7 mouse cellular contexts compared by ENCODE assay signal in the genomic region with DNA sequence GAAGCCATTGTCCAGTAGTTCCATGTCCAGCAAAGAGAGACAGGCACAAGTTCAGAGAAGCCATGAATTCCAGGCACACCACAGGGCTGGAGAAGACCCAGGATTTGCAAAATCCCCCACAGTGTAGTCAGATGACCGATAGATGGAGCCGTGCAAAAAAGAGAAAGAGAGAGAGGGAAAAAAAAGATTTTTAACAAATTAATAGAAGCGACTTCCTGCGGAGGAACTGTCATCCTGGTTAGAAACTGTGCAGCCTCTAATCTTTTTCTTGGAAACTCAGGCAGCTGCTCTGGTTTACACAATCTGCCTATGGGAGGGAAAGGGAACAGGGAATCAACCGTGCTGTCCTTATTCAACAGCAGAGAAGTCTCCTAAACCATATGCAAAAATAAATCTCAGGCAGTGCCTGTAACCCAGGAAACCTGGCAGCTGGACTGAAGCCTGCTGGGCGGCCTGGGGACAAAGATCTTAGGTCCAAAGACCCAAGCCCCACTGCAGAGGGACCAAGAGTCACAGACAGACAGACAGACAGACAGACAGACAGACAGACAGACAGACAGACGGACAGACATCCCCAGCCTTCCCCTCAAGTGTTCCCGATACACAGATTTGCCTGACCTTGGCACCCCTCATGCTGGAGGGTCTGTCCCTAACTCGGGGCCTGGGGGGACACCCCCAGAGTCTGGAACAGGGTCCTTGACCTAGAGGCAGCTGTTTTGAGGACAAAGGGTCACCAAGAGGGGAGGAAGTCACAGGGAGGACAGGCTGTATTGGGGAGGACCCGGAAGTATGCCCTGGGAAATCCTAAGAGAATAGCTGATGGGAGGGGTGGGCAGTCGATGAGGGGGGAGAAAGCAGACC. TPM values are rescaled to one million over a fixed set of nuclear protein-coding genes. Genes with fewer than 3 reads are reported as not detected.
A peak's percentile ranks its signal among the peaks of the same experiment; 100 is the strongest.
DNase-seq lines count a peak whose midpoint lies in the region; ATAC-seq and TF ChIP-seq lines count a peak whose summit lies in the region.

No protein-coding gene starts in this region.

- 4% methylated on average over 11 of the region's 11 CpGs for WGBS in forebrain, embryonic 11.5 days
- WGBS in hindbrain, embryonic 16.5 days: under 1% methylated on average over 11 of the region's 11 CpGs
- 6% methylated on average over 11 of the region's 11 CpGs for WGBS in limb, embryonic 13.5 days
- WGBS in neural tube, embryonic 14.5 days: 2% methylated on average over 11 of the region's 11 CpGs

- ATAC-seq in forebrain, embryonic 11.5 days (replicated peaks; ENCODE audit: low FRiP score): peak; percentile 14; the same call in 1 of the 2 replicates
- peak; percentile 53 for ATAC-seq in hindbrain, embryonic 16.5 days
- no peak for ATAC-seq in limb, embryonic 13.5 days (ENCODE audit: low FRiP score, low read depth)
- peak; percentile 29; the same call in 1 of the 2 replicates for ATAC-seq in neural tube, embryonic 14.5 days (ENCODE audit: low read depth)

- in situ Hi-C loops in CH12.LX (cut with MboI; ENCODE audit: low pct_ligation_motif_present, low pct_unique_long_range_greater_than_20kb, low sequenced_read_pairs): no loop called here

- TF ChIP-seq POLR2A in CH12.LX (IDR thresholded peaks at IDR 0.05; ENCODE audit: low read depth, low read length): no peak

- peak overlapping the region; percentile 85 for H3K4me2 ChIP-seq in CH12.LX (ENCODE audit: insufficient read depth, low read depth, poor library complexity, severe bottlenecking)
- peak overlapping the region; percentile 27; the same call in 1 of the 2 replicates for H3K4me2 ChIP-seq in forebrain, embryonic 11.5 days (ENCODE audit: low read depth, low read length, severe bottlenecking)
- H3K4me2 ChIP-seq in hindbrain, embryonic 16.5 days (ENCODE audit: low read length): peak overlapping the region; percentile 35
- peak overlapping the region; percentile 52 for H3K4me2 ChIP-seq in limb, embryonic 13.5 days (replicated peaks)
- peak overlapping the region; percentile 19; the same call in 1 of the 2 replicates for H3K4me2 ChIP-seq in neural tube, embryonic 14.5 days (ENCODE audit: low read depth, low read length)

- peaks cover 95% of the 10 kb centered on the region for H3K27me3 ChIP-seq in CH12.LX (replicated peaks)
- H3K27me3 ChIP-seq in forebrain, embryonic 11.5 days (ENCODE audit: control insufficient read depth, insufficient read depth, low read length): peaks cover 9% of the 10 kb centered on the region
- H3K27me3 ChIP-seq in hindbrain, embryonic 16.5 days (replicated peaks; ENCODE audit: control insufficient read depth, insufficient read depth, low read length): no peaks in the 10 kb centered on the region
- peaks cover 78% of the 10 kb centered on the region for H3K27me3 ChIP-seq in limb, embryonic 13.5 days
- no peaks in the 10 kb centered on the region for H3K27me3 ChIP-seq in neural tube, embryonic 14.5 days (ENCODE audit: control insufficient read depth, insufficient read depth, low read length)

- H3K79me2 ChIP-seq in CH12.LX (replicated peaks; ENCODE audit: control insufficient read depth, extremely low read depth, insufficient read depth, poor library complexity, severe bottlenecking): no peaks in the 10 kb centered on the region

- H3K36me3 ChIP-seq in CH12.LX (replicated peaks in 1 of 2; ENCODE audit: control insufficient read depth in 1 of 2, insufficient read depth in 1 of 2, low read length in 1 of 2): no peaks in the 10 kb centered on the region
- H3K36me3 ChIP-seq in forebrain, embryonic 11.5 days (ENCODE audit: control insufficient read depth, insufficient read depth, low read length): no peaks in the 10 kb centered on the region
- H3K36me3 ChIP-seq in hindbrain, embryonic 16.5 days (ENCODE audit: control insufficient read depth, insufficient read depth, low read length): no peaks in the 10 kb centered on the region
- no peaks in the 10 kb centered on the region for H3K36me3 ChIP-seq in limb, embryonic 13.5 days
- H3K36me3 ChIP-seq in neural tube, embryonic 14.5 days (ENCODE audit: control insufficient read depth, insufficient read depth, low read length): no peaks in the 10 kb centered on the region

- TF ChIP-seq CTCF in CH12.LX (conservative IDR thresholded peaks at IDR 0.05 in 1 of 2, IDR thresholded peaks at IDR 0.05 in 1 of 2; ENCODE audit: low read depth in 2 of 2, low read length in 2 of 2): peak in 1 of 2 experiments; percentile 45; a peak in 2 of 4 replicates

- peak; percentile 7 for TF ChIP-seq RAD21 in CH12.LX (IDR thresholded peaks at IDR 0.05; ENCODE audit: low read depth, low read length)

- peak overlapping the region in 1 of 3 experiments; percentile 22 for H3K4me3 ChIP-seq in CH12.LX (replicated peaks in 1 of 3; ENCODE audit: low read depth in 2 of 3, low read length in 2 of 3, poor library complexity in 1 of 3)
- H3K4me3 ChIP-seq in forebrain, embryonic 11.5 days (ENCODE audit: low read depth, low read length): no peak overlapping the region
- H3K4me3 ChIP-seq in hindbrain, embryonic 16.5 days (ENCODE audit: low read length): no peak overlapping the region
- H3K4me3 ChIP-seq in limb, embryonic 13.5 days: peak overlapping the region; percentile 5; the same call in 1 of the 2 replicates
- no peak overlapping the region for H3K4me3 ChIP-seq in neural tube, embryonic 14.5 days (ENCODE audit: low read depth, low read length)

- H3K27ac ChIP-seq in CH12.LX (ENCODE audit: insufficient read depth, low read depth): no peak overlapping the region
- peak overlapping the region; percentile 63 for H3K27ac ChIP-seq in forebrain, embryonic 11.5 days (ENCODE audit: low read depth, low read length)
- H3K27ac ChIP-seq in hindbrain, embryonic 16.5 days (ENCODE audit: low read depth, low read length): peak overlapping the region; percentile 85
- H3K27ac ChIP-seq in limb, embryonic 13.5 days: no peak overlapping the region
- H3K27ac ChIP-seq in neural tube, embryonic 14.5 days (ENCODE audit: low read depth, low read length): peak overlapping the region; percentile 76

- H3K9me3 ChIP-seq in CH12.LX (replicated peaks; ENCODE audit: low read length): peaks cover 17% of the 10 kb centered on the region
- no peaks in the 10 kb centered on the region for H3K9me3 ChIP-seq in forebrain, embryonic 11.5 days (ENCODE audit: control insufficient read depth, low read length)
- H3K9me3 ChIP-seq in hindbrain, embryonic 16.5 days (ENCODE audit: control insufficient read depth, low read length): no peaks in the 10 kb centered on the region
- H3K9me3 ChIP-seq in limb, embryonic 13.5 days: no peaks in the 10 kb centered on the region
- H3K9me3 ChIP-seq in neural tube, embryonic 14.5 days (ENCODE audit: control insufficient read depth, low read length): no peaks in the 10 kb centered on the region

- H3K4me1 ChIP-seq in CH12.LX (ENCODE audit: control insufficient read depth in 1 of 2, insufficient read depth in 2 of 2): peaks cover 15 to 38% of the 10 kb centered on the region in 2 experiments
- peaks cover 18% of the 10 kb centered on the region for H3K4me1 ChIP-seq in forebrain, embryonic 11.5 days (replicated peaks; ENCODE audit: control insufficient read depth, insufficient read depth, low read length)
- peaks cover 54% of the 10 kb centered on the region for H3K4me1 ChIP-seq in hindbrain, embryonic 16.5 days (ENCODE audit: control insufficient read depth, insufficient read depth, low read depth, low read length)
- H3K4me1 ChIP-seq in limb, embryonic 13.5 days: peaks cover 34% of the 10 kb centered on the region
- H3K4me1 ChIP-seq in neural tube, embryonic 14.5 days (ENCODE audit: control insufficient read depth, insufficient read depth, low read length): peaks cover 35% of the 10 kb centered on the region

- H3K9ac ChIP-seq in CH12.LX (ENCODE audit: insufficient read depth, low read depth): no peak overlapping the region
- peak overlapping the region; percentile 20; the same call in 1 of the 2 replicates for H3K9ac ChIP-seq in forebrain, embryonic 11.5 days (ENCODE audit: low read length)
- H3K9ac ChIP-seq in hindbrain, embryonic 16.5 days (ENCODE audit: low read depth, low read length): peak overlapping the region; percentile 35; the same call in 1 of the 2 replicates
- no peak overlapping the region for H3K9ac ChIP-seq in limb, embryonic 13.5 days
- no peak overlapping the region for H3K9ac ChIP-seq in neural tube, embryonic 14.5 days (replicated peaks; ENCODE audit: low read depth, low read length)

- DNase-seq in CH12.LX (ENCODE audit: extremely low read depth) (no peak), ES-CJ7 (ENCODE audit: low read depth, low spot score) (peak; percentile 71)
- DNase-seq in forebrain, embryonic 11.5 days (ENCODE audit: low spot score): no peak
- no peak for DNase-seq in urinary bladder, postnatal 10 days (ENCODE audit: low spot score)

- no peak for TF ChIP-seq EP300 in CH12.LX (IDR thresholded peaks at IDR 0.05; ENCODE audit: low read length)

- dilution Hi-C loops in CH12.LX (cut with MboI; ENCODE audit: extremely low pct_ligation_motif_present, extremely low pct_unique_long_range_greater_than_20kb, low sequenced_read_pairs): no loop called here

TF ChIP-seq in CH12.LX, 34 proteins besides CTCF, POLR2A, EP300 and RAD21 (continues in another document):
- TF ChIP-seq ELF1 (IDR thresholded peaks at IDR 0.05; ENCODE audit: low read depth, low read length): peak; percentile 61
- TF ChIP-seq JUND (conservative IDR thresholded peaks at IDR 0.05; ENCODE audit: low read depth, low read length): no peak
- no peak for TF ChIP-seq SMC3 (IDR thresholded peaks at IDR 0.05; ENCODE audit: low read depth, low read length)
- TF ChIP-seq CHD2 (IDR thresholded peaks at IDR 0.05; ENCODE audit: low read length): no peak
- no peak for TF ChIP-seq NRF1 (IDR thresholded peaks at IDR 0.05; ENCODE audit: low read depth, low read length)
- peak; percentile 31; the same call in 1 of the 2 replicates for TF ChIP-seq SIN3A (IDR thresholded peaks at IDR 0.05; ENCODE audit: low read length)

RNA-seq across cellular contexts. Expression of a gene that starts 9.1 kb away (rescaled TPM):
- 0.04 and 0.13 TPM in 2 replicates for total RNA-seq in CH12.LX (2012; rRNA removed)
- total RNA-seq in CH12.LX (2014; rRNA removed): not detected in 2 replicates
- polyA plus RNA-seq in CH12.LX (2012; ENCODE audit: insufficient read length, low read depth): not detected in 2 replicates
- 2.2 and 2.5 TPM in 2 replicates for polyA plus RNA-seq in forebrain, embryonic 11.5 days (2014; fragmentation: Nextera tagmentation; extraction: Ambion mirVana)
- polyA plus RNA-seq in hindbrain, embryonic 16.5 days (2015; fragmentation: Nextera tagmentation; extraction: Ambion mirVana): 15.5 and 16.7 TPM in 2 replicates
- 1.6 and 1.9 TPM in 2 replicates for polyA plus RNA-seq in limb, embryonic 13.5 days (2015; fragmentation: Nextera tagmentation; extraction: Ambion mirVana)
- polyA plus RNA-seq in neural tube, embryonic 14.5 days (2014; fragmentation: Nextera tagmentation; extraction: Ambion mirVana): 19.6 and 25.8 TPM in 2 replicates

RNA-seq across cellular contexts. Expression of a gene that starts 28.7 kb away (rescaled TPM):
- total RNA-seq in CH12.LX (2012; rRNA removed) (12.3 and 19.7 TPM in 2 replicates), CH12.LX (2014; rRNA removed) (8.8 and 10.2 TPM in 2 replicates)
- polyA plus RNA-seq in CH12.LX (2012; ENCODE audit: insufficient read length, low read depth): 20.2 and 26.8 TPM in 2 replicates
- polyA plus RNA-seq in forebrain, embryonic 11.5 days (2014; fragmentation: Nextera tagmentation; extraction: Ambion mirVana): 18.6 and 21.1 TPM in 2 replicates
- polyA plus RNA-seq in hindbrain, embryonic 16.5 days (2015; fragmentation: Nextera tagmentation; extraction: Ambion mirVana): 21.6 and 23.7 TPM in 2 replicates
- polyA plus RNA-seq in limb, embryonic 13.5 days (2015; fragmentation: Nextera tagmentation; extraction: Ambion mirVana): 18.4 and 18.9 TPM in 2 replicates
- polyA plus RNA-seq in neural tube, embryonic 14.5 days (2014; fragmentation: Nextera tagmentation; extraction: Ambion mirVana): 15.3 and 18.6 TPM in 2 replicates

Comparison
In these comparisons a context has a peak if more than half of its experiments do, and no peak if none do; other contexts are left out.
1. H3K27ac ChIP-seq: peak in forebrain, embryonic 11.5 days (single experiment), hindbrain, embryonic 16.5 days (single experiment) and neural tube, embryonic 14.5 days (single experiment); none in CH12.LX (single experiment) and limb, embryonic 13.5 days (single experiment).
2. H3K4me2 ChIP-seq: peak in every context shown above with its lines; median percentile 85 in CH12.LX; 52 in limb, embryonic 13.5 days; 35 in hindbrain, embryonic 16.5 days; 27 in forebrain, embryonic 11.5 days; 19 in neural tube, embryonic 14.5 days.
3. H3K9ac ChIP-seq: peak in forebrain, embryonic 11.5 days (single experiment) and hindbrain, embryonic 16.5 days (single experiment); none in CH12.LX (single experiment), limb, embryonic 13.5 days (single experiment) and neural tube, embryonic 14.5 days (single experiment).